Mouse (Mus musculus) ES-CJ7 (cell line): Measurements from ENCODE around the gene Prr18.

Experiments used
- DNase-seq: peaks from one replicate; pipeline ENCODE4 v3.0.0; 2011; ENCODE audit warnings: low read depth, low spot score

Prr18 gene

DNA sequence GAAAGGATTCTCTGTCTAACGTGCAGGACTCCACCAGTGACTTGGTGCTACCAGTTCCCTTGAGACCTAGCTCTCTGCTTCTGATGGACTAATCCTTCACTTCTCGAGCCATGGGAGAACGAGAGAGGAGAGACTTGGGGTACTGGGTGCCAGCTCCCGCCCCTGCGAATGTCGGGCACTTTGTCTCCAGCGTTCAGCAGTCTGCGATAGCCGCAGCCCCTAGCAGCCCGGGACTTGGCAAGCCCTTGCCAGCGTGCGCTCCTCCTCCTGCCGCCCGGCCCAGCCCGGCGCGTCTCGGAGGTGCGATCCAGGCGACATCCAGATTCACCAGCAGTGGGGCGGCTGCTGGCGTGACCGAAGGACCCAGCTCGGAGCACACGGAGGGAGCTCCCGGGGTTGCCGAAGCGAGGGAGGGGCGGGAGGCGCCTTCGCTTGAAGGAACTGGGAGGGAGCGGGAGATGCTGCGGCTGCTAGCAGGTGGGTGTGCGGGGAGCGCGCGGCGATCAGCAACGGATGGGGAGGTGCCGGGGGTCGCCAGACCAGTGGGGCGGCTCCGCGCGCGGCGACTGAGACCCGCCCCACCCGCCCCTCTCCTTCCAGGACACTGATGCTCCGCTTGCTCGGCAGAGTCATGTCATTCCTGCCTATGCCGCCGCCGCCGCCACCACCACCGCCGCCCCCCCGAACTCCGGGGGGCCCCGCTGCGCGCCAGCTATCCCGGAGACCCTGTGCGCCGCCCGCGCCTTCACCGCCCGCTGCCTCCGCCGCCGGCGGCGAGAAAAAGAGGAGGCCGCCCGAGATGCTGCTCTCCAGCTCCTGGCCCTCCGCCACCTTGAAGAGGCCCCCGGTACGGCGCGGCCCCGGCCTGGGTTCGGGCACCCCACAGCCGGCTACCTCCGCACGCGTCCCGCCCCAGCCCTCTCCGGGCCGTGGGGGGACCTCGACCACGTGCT is 3.4 kb downstream of the Prr18 start:
- DNase-seq: peak; percentile 22

GRCm38 (mm10) chr17:8341360-8341963 is 4.2 kb downstream of the Prr18 start:
- no peak for DNase-seq

DNA sequence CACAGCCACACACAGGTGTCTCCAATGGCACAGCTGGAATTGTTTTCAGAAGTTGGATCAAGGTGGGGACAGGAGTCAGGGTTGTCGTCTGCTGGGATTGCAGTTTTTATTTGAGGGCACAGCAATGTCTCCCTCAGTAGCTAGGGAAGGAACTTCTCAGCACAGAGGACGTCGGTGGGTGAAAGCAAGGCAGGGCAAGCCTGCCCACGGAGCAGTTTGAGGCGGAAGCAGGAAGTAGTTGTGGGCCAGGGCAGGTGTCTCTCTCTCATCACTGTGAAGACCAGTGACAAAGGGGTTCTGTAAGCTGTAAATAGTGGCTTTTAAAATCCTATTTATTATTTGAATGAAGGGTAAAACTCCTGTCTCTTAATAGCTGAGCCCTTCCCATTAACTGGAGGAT is 5.4 kb downstream of the Prr18 start:
- no peak for DNase-seq

DNA sequence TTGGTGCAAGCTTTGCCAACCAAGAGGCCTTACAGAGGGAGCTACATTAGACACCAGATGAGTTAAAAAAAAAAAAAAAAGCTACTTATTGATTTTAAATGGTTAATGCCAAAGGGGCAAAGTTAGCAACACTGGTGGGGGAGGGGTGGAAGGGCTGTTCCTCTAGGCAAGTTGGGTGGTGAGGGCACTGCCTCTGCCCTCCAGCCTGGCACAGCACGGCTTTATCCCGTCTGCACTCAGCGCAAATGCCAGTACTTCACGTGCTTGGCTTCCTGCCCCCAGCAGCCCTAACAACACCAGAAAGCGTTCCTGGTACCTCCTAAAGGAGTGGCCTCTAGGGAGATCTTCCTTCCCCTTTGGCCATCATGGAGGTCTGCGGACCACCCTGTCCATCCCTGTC is 6.2 kb downstream of the Prr18 start:
- DNase-seq: no peak

GRCm38 (mm10) chr17:8347765-8348285 is 10.6 kb downstream of the Prr18 start:
- no peak for DNase-seq

GRCm38 (mm10) chr17:8348941-8349340 is 11.7 kb downstream of the Prr18 start:
- DNase-seq: no peak

- DNase-seq: no peak
These were observed 13.8 kb downstream of the Prr18 start for GRCm38 (mm10) chr17:8351088-8351487.

DNA sequence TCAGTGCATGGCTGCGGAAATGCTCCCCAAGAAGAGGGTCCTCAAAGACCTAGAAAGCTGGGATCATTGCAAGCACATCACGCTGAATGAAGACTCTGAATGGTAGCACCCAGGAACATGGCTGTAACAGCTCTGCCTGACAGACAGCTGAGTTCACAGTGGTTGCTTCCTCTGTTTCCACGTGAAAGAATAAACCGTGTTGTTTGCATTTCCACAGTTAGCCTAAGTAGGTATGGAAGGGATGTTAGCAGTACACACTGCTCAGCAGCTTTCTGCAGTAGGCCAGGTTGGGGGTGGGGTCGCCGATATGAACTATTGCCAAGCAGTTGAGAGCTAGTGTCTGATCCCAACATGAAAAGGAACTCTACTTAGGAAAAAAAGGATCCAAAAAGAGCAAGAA is 18.4 kb downstream of the Prr18 start, which contains the start of gene T2:
T2 (plus strand) TSS at position 301 of the 400 bp plus-strand sequence.
- no peak for DNase-seq

DNA sequence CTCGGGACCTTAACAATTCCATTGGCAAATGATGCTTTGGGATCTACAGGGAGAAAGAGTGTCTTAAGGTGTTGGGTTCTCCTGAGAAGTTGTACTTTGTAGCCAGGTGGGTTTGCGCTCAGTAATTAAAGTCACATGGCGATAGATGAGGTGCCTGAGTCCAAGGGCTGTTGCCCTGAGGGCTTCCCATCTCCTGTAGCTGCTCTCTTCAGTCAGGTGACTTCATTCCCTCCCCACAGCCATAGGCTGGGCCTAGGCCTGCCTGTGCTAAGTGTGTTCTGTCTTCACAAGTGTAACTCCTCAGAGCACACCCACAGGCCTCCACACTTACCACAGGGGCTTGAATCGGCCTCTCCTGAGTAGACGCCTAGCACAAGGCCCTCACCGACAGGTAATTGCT is 20.2 kb downstream of the Prr18 start:
- DNase-seq: no peak

GRCm38 (mm10) chr17:8360876-8361275 is 23.6 kb downstream of the Prr18 start:
- DNase-seq: no peak

DNA sequence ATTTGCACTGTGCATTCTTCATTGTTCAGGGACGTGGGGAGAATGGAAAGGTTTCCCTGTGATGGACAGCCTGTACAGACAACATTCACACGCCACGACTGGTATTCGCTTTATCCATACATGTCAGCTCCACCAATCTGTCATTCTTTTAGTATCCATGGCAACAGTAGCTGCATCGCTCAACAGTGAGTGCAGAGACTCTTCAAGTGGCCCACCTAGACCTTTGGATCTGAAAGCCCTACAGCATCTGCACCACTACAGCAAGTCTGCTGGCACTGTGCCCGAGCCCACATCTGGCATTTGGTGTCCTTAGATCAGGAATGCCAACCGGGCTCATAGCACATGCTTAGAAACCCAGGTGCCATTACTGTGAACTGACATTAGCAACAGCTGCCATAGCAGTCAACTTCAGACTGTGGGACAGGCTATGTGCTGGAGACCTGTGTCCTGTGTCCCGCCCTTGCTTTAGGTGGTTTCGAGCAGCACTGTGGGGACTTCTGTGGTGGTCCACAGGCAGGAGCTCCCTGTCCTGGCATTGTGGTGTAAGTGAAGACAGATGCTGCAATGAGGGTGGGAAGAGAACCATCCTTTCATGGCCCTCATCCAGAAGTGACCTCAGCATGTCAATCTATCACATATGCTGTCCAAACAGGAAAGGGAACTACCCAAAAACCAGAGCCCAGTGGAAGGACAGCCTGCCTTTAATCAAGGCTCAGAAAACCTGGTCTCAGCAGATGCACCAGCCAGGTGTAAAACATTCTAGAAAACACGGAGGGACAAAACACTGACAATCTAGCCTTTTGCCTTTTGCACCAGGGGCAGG is 24.2 kb downstream of the Prr18 start:
- no peak for DNase-seq

GRCm38 (mm10) chr17:8367514-8368480 is 30.5 kb downstream of the Prr18 start:
- DNase-seq: peak; percentile 22

DNA sequence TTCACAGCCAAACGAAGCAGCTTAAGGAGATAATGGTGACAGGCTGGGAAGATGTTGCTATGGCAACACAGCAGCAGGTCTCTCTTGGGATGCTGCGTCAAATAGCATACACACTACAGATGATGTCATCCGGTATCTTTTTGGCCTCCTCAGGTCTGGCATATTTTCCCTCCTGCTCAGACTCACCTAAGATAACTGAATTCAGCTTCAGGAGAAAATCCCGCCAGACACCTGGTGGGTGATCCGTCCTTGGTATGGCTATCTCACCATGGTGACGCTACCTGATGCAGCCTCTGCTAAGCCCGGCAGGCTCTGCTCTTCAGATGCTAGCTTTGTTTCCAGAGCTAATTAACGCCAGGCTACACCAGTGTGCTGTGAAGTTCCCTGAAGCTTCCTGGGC is 31.3 kb downstream of the Prr18 start:
- DNase-seq: peak; percentile 18

DNA sequence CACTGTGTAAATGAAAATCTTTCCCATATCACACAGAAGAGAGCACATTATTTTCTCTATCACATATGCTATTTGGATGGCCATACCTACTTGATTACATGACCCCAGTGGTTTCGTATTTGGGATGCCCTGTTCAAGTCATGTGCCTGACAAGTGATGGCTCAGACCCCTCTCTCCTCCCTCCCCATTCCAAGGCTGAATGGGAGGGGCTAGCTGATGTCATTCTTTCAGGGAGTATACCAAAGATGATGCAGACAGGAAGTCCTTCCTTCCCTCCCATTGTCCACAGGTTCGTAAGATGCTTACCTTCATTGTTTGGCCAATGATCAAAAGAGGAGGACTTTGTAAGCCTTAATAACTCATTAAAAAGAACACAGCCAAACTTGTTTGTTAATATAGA is 31.9 kb downstream of the Prr18 start:
- DNase-seq: no peak

DNA sequence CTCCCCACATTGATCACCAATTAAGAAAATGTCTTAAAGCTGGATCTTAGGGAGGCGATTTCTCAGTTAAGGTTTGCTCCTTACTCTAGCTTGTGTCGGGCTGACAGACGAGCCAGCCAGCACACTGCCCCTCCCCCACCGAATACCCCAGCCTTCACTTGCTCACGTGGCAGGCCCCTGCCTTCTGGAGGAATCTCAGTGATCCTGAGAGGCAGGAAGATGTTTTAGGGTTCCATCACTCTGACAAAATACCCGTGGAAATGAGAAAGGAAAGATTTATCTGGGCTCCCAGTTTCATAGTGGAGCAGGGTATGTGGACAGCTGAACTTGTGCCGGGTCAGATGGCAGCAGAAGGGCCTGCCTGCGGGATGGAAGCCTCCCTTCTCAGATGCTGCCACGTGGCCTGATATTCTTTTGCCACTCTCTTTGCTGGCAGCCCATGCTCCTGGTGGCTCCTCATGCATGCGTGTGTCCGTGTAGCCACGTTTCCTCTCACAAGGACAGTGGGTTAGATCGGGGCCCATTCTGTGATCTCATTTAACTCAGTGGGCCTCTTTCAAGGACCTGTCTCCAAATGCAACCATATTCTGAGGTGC is 33.5 kb downstream of the Prr18 start:
- DNase-seq: peak; percentile 19

DNA sequence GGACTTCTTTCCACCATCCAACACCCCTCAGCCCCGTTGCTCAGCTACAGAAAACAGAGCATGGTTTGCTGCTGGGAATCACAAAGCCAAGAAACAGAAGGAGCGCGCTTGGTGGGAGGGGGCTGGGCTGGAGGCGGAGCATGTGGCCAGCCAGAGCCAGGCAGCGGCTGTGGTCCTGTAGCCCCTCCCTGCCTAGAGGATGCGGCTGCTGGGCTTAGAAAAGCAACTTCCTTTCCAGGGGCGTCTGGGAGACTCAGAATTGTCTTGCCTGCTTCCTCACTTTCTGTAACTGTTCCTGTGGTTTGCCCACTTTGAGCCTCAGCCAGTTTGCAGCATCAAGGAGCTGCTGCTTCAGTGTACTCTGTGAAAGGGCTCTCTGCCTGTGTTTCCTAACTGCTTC is 34.6 kb downstream of the Prr18 start:
- peak; percentile 89 for DNase-seq

DNA sequence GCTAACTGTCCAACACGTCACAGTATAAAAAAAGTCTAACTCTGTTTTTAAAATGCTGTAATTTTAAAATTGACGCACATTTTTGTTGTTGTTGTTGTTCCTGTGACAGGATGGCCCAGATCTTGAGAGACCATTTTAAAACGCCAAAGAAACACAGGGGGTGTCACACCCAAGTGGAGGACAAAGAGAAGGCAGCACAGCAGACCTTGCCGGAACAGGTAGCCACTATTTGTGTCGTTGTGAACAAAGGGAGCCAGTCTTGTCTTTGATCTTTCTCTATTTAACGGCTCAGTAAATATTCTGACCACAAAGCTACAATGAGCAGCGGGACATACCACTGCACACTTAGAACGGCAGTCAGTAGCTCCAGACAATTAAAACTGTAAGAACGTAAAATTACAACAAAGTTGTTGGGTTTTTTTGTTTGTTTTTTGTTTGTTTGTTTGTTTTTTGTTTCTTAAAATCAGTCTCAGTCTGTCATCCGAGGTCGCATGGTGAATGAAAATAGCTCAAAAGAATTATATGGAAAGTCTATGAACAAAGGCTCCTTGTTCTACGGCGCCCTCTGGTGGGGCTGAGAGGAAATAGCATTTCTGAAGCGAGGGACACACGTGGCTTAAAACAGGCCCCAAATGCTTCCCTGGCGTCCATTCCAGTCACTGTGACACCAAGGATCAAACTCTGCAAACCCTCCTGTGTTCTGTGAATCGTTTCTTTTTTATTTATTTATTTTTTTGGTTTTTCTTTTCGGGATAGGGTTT is 35.2 kb downstream of the Prr18 start:
- DNase-seq: peak; percentile 73

- no peak for DNase-seq
These were observed 40.0 kb downstream of the Prr18 start for GRCm38 (mm10) chr17:8377298-8377697.

- no peak for DNase-seq
These were observed 48.2 kb downstream of the Prr18 start for GRCm38 (mm10) chr17:8385441-8385840.
